Mouse (Mus musculus) fibroblast of lung, adult 2 months (primary cell): ENCODE results near the gene Akt1s1.
A peak's percentile ranks its signal among the peaks of the same experiment; 100 is the strongest.

Experiments
- DNase-seq: peaks from one replicate; pipeline ENCODE4 v3.0.0-alpha.2; 2011; ENCODE audit warnings: low read depth

Gene Akt1s1

GRCm38 (mm10) chr7:44853596-44854355 is 5.0 kb downstream of the Akt1s1 start:
- DNase-seq = no peak

GRCm38 (mm10) chr7:44854356-44855031 is 5.7 kb downstream of the Akt1s1 start:
- DNase-seq = peak; percentile 58

- no peak for DNase-seq
These were observed 6.2 kb downstream of the Akt1s1 start for GRCm38 (mm10) chr7:44855036-44855435.

GRCm38 (mm10) chr7:44856265-44856916 is 7.6 kb downstream of the Akt1s1 start:
- no peak for DNase-seq

- DNase-seq = peak; percentile 62
These were observed 8.3 kb downstream of the Akt1s1 start, which contains the start of gene Pnkp for GRCm38 (mm10) chr7:44857042-44857552. TSS of gene Pnkp (plus strand) at chr7:44857139.

GRCm38 (mm10) chr7:44857905-44858304 is 9.1 kb downstream of the Akt1s1 start:
- DNase-seq = no peak

GRCm38 (mm10) chr7:44859896-44860295 is 11.1 kb downstream of the Akt1s1 start:
- no peak for DNase-seq

- peak; percentile 31 for DNase-seq
These were observed 12.0 kb downstream of the Akt1s1 start for GRCm38 (mm10) chr7:44860576-44861428.

- DNase-seq = no peak
These were observed 12.6 kb downstream of the Akt1s1 start for GRCm38 (mm10) chr7:44861429-44861816.

- no peak for DNase-seq
These were observed 13.6 kb downstream of the Akt1s1 start for GRCm38 (mm10) chr7:44862434-44862833.

GRCm38 (mm10) chr7:44863210-44863609 is 14.4 kb downstream of the Akt1s1 start:
- no peak for DNase-seq

- DNase-seq = no peak
These were observed 15.2 kb downstream of the Akt1s1 start for GRCm38 (mm10) chr7:44863982-44864494.

- DNase-seq = no peak
These were observed 16.1 kb downstream of the Akt1s1 start for GRCm38 (mm10) chr7:44864595-44865542.

- DNase-seq = no peak
These were observed 17.7 kb downstream of the Akt1s1 start for GRCm38 (mm10) chr7:44866276-44867009.

- no peak for DNase-seq
These were observed 18.4 kb downstream of the Akt1s1 start for GRCm38 (mm10) chr7:44867010-44867702.

GRCm38 (mm10) chr7:44867802-44868201 is 19.0 kb downstream of the Akt1s1 start:
- DNase-seq = no peak

GRCm38 (mm10) chr7:44868465-44868864 is 19.7 kb downstream of the Akt1s1 start:
- DNase-seq = no peak

GRCm38 (mm10) chr7:44868919-44869696 is 20.3 kb downstream of the Akt1s1 start:
- DNase-seq = no peak
